Mouse (Mus musculus) forebrain, embryonic 15.5 days (tissue): ENCODE results near the gene Cep152. TPM values are rescaled to one million over a fixed set of nuclear protein-coding genes. Genes with fewer than 3 reads are reported as not detected.

Experiments
- ATAC-seq: fragments of 200-750 bp; cut with Nextera tagmentation; replicated peaks from 2 replicates; pipeline ENCODE4 v1.8.0; 2017; ENCODE audit warnings: mild to moderate bottlenecking, moderate TSS enrichment, moderate library complexity
- H3K27ac ChIP-seq: fragments of 300-500 bp; sonication (generic); replicated peaks from 2 replicates; pipeline ENCODE4 v1.5.1; 2015; ENCODE audit warnings: mild to moderate bottlenecking, inconsistent platforms
- H3K27me3 ChIP-seq: fragments of 300-500 bp; sonication (generic); 2 replicates; pipeline ENCODE4 v1.6.1; 2015; ENCODE audit warnings: inconsistent platforms
- H3K36me3 ChIP-seq: fragments of 300-500 bp; sonication (generic); 2 replicates; pipeline ENCODE4 v1.6.1; 2015; ENCODE audit warnings: mild to moderate bottlenecking, inconsistent platforms
- H3K4me1 ChIP-seq: fragments of 300-500 bp; sonication (generic); 2 replicates; pipeline ENCODE4 v1.6.1; 2015; ENCODE audit warnings: inconsistent platforms
- H3K4me2 ChIP-seq: fragments of 300-500 bp; sonication (generic); replicated peaks from 2 replicates; pipeline ENCODE4 v1.6.1; 2015; ENCODE audit warnings: mild to moderate bottlenecking, inconsistent platforms
- H3K4me3 ChIP-seq: fragments of 300-500 bp; sonication (generic); 2 replicates; pipeline ENCODE4 v1.5.1; 2015; ENCODE audit warnings: mild to moderate bottlenecking, inconsistent platforms
- H3K9ac ChIP-seq: fragments of 300-500 bp; sonication (generic); replicated peaks from 2 replicates; pipeline ENCODE4 v1.6.1; 2015; ENCODE audit warnings: mild to moderate bottlenecking, inconsistent platforms
- H3K9me3 ChIP-seq: fragments of 300-500 bp; sonication (generic); 2 replicates; pipeline ENCODE4 v1.6.1; 2016; ENCODE audit warnings: inconsistent platforms
- WGBS: fragments of 180-500 bp; shearing (Covaris S2); methylation state at CpG from one replicate; pipeline ENCODE4 v1.1.7; 2015; ENCODE audit warnings: mixed read lengths; 5-methylcytosine and 5-hydroxymethylcytosine counted together
- polyA plus RNA-seq: library from polyadenylated mRNA; unstranded; fragments of >200 nt; fragmentation: Nextera tagmentation; extraction: Ambion mirVana; gene quantifications from 2 replicates; pipeline ENCODE4 v1.2.1, GENCODE M21; 2015

Gene Cep152
- polyA plus RNA-seq, 1 experiment from 2014 or later = 4.4 TPM

DNA sequence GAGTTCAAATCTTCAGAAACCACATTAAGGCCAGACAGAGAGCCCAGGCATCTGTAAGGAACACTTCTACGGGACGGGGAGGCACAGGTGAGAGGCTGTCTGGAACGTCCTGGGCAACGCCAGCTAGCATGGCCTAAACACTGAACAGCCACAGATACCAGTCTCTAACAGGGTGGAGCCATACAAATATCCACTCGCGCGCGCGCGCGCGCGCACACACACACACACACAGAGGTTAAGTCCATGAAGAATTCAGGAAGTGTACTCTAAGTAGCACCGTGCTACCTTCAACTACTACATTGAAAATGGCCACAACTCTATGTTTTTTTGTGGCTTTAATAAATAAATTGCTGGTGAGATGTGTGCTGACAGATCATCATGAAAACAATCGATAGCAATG, 1.7 kb downstream of the Cep152 start:
- Histone ChIP-seq H3K27ac (no peak overlapping the region), H3K36me3 (peaks cover 5% of the 10 kb centered on the region; the same call in 1 of the 2 replicates), H3K9ac (no peak overlapping the region), H3K4me2 (0 out of 2 replicates have a peak overlapping the region, but pooled peaks have one; percentile 63), H3K4me3 (no peak overlapping the region), H3K9me3 (no peaks in the 10 kb centered on the region), H3K27me3 (no peaks in the 10 kb centered on the region), H3K4me1 (peaks cover 25% of the 10 kb centered on the region)
- no peak for ATAC-seq
- WGBS = 92% methylated on average over 15 of the region's 15 CpGs

DNA sequence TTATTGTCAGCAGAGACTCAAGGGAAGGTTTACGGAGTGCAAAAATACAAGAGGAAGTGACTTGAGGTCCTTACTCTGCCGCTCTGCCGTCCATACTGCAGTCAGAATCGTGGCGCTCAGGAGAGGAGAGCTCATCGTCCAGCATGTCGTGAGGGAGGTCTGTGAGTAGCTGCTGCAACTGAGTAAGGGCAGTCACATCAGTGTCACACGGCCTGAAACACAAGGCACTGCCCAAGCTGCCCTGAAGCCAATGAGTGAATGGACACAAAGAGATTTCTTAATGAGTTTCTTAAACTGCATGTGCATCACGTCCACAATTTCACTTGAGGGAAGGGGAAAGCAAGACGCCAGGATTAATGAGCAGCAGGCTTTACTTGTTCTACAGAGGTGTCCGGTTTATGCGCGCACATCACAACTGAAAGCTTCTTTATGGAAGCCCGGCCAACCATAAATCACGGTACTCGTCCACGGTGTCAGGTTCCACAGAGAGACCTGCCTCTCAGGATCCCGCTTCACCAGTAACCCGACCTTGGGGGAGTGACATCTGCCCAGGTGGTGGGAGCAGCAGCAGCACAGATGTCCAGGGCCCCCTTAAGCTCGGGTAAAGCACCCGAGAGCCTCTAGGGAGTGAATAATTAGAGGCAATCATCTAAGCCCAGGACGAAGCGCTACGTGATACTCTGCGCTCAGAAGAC, 4.6 kb downstream of the Cep152 start:
- Histone ChIP-seq H3K4me3 (no peak overlapping the region), H3K27me3 (no peaks in the 10 kb centered on the region), H3K4me1 (peaks cover 19% of the 10 kb centered on the region), H3K4me2 (no peak overlapping the region), H3K27ac (no peak overlapping the region), H3K9me3 (no peaks in the 10 kb centered on the region), H3K36me3 (peaks cover 19% of the 10 kb centered on the region; the same call in 1 of the 2 replicates), H3K9ac (no peak overlapping the region)
- ATAC-seq = no peak
- WGBS = 23% methylated on average over 25 of the region's 25 CpGs

DNA sequence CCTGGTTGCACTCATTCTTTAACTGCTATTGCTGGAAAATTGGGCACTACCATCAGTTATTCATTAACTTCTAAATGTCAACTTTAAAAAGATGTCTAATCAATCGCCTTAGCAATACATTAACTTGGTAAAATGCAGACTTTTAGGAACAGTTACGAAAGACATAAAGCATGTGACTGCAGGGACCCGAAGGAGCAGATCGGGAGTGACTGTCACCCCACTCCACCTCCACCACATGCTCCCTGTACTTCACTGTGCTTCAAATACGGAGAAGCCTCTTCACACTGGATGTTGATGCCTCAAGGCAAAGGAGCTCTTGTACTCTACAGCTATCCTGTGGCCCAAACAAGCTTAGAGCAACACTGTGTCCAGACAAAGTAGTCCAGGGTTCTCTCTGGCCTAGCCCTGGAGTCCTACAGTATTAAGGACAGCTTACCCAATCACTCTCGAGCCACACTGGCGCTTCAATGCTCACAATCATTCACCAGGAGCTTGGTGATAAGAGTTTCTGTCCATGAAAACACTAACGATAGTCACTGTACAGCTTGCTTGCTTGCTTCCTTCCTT, 9.0 kb downstream of the Cep152 start:
- WGBS = 88% methylated on average over 8 of the region's 8 CpGs
- H3K4me2 ChIP-seq = no peak overlapping the region
- no peaks in the 10 kb centered on the region for H3K27me3 ChIP-seq
- no peak overlapping the region for H3K9ac ChIP-seq
- ATAC-seq = no peak
- peaks cover 34% of the 10 kb centered on the region for H3K36me3 ChIP-seq
- H3K4me3 ChIP-seq = no peak overlapping the region
- H3K9me3 ChIP-seq = no peaks in the 10 kb centered on the region
- H3K4me1 ChIP-seq = 0 out of 2 replicates have a peak, but pooled peaks cover 2% of the 10 kb centered on the region
- H3K27ac ChIP-seq = no peak overlapping the region

DNA sequence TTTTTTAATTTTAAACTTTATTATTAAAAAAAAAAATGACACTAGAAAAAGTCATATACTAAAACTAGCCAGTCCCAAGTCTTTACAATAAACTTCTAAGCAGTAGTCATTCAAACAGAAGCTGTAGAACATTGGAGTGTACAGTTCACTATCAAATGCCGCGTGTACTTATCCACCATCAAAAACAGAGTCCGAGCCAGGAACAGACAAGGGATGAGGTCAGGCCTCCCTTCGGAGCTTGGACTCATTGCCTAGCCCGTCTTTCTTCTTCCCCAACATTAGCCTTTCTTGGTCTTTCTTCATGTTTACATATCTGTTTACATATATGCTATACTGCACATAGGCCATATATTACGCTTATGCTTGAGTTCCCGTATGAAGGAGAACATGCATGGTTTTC, 9.5 kb downstream of the Cep152 start:
- no peak overlapping the region for H3K9ac ChIP-seq
- H3K4me3 ChIP-seq = no peak overlapping the region
- no peak for ATAC-seq
- WGBS = 95% methylated on average over 7 of the region's 7 CpGs
- H3K27me3 ChIP-seq = no peaks in the 10 kb centered on the region
- no peak overlapping the region for H3K27ac ChIP-seq
- H3K36me3 ChIP-seq = peaks cover 37% of the 10 kb centered on the region
- no peak overlapping the region for H3K4me2 ChIP-seq
- H3K4me1 ChIP-seq = 0 out of 2 replicates have a peak, but pooled peaks cover under 1% of the 10 kb centered on the region
- no peaks in the 10 kb centered on the region for H3K9me3 ChIP-seq

DNA sequence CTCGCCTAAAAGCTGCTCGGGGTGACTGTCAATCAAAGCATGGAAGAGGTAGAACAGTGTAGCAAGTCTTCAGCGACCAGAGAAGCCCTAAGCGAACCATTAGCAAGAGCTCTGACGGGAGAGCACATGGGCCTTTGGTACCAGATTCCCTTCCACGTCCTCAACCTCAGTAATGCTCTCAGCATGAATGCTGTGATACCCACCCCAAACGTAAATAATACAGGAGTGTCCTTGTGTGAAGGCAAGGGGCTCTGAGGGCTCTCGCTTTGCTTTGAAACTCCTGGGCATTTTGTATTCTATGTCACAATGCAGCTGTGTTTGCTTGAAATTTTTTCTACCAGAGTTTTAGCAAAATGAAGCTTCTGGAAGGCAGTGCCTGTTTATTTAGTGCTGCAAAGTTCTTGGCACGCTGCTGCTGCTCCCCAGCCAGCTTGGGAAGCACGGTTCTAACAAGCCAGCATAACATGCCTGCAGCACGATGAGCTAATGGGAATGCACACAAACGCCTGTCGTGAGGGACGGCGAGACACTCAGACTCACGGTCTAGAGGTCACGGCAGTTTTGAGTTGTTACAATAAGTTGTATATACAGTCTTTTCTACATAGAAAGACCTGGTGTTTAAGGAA, 18.6 kb downstream of the Cep152 start:
- Histone ChIP-seq H3K4me2 (no peak overlapping the region), H3K27me3 (no peaks in the 10 kb centered on the region), H3K36me3 (peaks cover 12% of the 10 kb centered on the region), H3K4me1 (no peaks in the 10 kb centered on the region; the same call in 1 of the 2 replicates), H3K9ac (no peak overlapping the region), H3K27ac (no peak overlapping the region), H3K4me3 (no peak overlapping the region), H3K9me3 (no peaks in the 10 kb centered on the region)
- ATAC-seq = no peak
- WGBS = 74% methylated on average over 17 of the region's 17 CpGs

DNA sequence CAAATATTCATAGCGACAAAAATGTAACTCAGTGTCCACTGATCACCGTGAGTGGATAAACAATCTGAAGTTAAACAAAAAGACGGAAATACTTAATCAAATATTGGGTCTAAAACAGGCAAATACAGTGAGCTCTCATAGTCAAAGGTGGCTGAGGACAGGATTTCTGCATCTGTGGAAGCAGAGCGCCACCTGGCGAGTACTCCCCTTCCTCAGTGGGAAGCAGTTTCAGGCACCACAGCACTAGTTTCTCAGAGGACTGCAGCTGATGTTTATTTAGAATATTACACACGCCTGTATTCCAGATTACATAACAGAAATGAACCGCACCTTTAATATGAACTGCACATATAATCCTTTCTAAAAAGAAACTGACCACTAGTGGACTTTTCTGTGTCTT, 20.3 kb downstream of the Cep152 start:
- H3K27me3 ChIP-seq = no peaks in the 10 kb centered on the region
- no peak for ATAC-seq
- WGBS = 77% methylated on average over 7 of the region's 7 CpGs

DNA sequence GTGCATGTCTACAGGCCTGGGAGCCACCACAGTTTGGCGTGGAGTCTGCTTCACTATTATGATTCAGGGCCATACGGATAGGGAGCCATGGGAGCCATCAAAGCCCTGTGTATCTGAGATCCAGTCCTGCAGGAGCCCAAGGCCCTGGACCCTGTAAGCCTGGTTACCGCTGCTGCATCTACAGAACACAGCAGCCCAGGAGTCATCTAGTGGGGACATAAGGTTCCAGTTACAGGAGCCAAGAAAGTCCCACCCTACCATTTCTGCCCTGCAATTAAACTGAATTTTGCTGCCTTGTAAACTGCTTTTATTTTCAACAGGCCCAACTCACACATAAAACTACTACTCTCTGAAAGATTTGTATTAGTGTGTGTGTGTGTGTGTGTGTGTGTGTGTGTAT, 21.9 kb downstream of the Cep152 start:
- Histone ChIP-seq H3K4me3 (no peak overlapping the region), H3K4me2 (no peak overlapping the region), H3K4me1 (no peaks in the 10 kb centered on the region; the same call in 1 of the 2 replicates), H3K9ac (no peak overlapping the region), H3K27me3 (no peaks in the 10 kb centered on the region), H3K9me3 (no peaks in the 10 kb centered on the region), H3K27ac (0 out of 2 replicates have a peak overlapping the region, but pooled peaks have one; percentile 40), H3K36me3 (peaks cover 16% of the 10 kb centered on the region)
- ATAC-seq = no peak
- 95% methylated on average over 3 of the region's 3 CpGs for WGBS

More for the DNA sequence above, 20.3 kb downstream of the Cep152 start:
- peaks cover 14% of the 10 kb centered on the region for H3K36me3 ChIP-seq
- H3K9me3 ChIP-seq = no peaks in the 10 kb centered on the region
- H3K4me2 ChIP-seq = no peak overlapping the region
- H3K27ac ChIP-seq = peak overlapping the region; percentile 44; the same call in 1 of the 2 replicates
- H3K9ac ChIP-seq = no peak overlapping the region
- no peaks in the 10 kb centered on the region; the same call in 1 of the 2 replicates for H3K4me1 ChIP-seq
- H3K4me3 ChIP-seq = no peak overlapping the region

DNA sequence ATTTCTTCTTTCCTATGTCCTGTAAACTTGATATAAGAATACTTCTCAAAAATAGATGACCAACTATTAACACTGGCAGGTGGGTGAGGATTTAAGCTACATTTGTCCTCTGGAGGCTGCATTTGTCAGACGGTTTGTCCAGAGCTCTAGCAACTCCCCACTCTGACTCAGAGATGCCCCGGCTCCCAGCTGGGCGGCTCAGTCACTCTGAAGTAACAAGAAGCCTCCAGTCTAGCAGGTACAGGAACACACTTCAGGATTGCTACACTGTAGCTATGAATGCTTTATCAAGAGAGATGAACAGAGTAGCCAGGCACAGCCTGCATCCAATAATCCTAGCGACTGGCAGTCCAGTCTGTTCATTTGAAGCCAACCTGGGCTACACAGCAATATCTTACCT, 26.0 kb downstream of the Cep152 start:
- H3K27ac ChIP-seq = no peak overlapping the region
- no peaks in the 10 kb centered on the region for H3K4me1 ChIP-seq
- peaks cover 12% of the 10 kb centered on the region for H3K36me3 ChIP-seq
- H3K4me2 ChIP-seq = no peak overlapping the region
- no peaks in the 10 kb centered on the region for H3K27me3 ChIP-seq
- H3K4me3 ChIP-seq = no peak overlapping the region
- no peak for ATAC-seq
- no peak overlapping the region for H3K9ac ChIP-seq
- no peaks in the 10 kb centered on the region for H3K9me3 ChIP-seq
- 88% methylated on average over 4 of the region's 4 CpGs for WGBS

DNA sequence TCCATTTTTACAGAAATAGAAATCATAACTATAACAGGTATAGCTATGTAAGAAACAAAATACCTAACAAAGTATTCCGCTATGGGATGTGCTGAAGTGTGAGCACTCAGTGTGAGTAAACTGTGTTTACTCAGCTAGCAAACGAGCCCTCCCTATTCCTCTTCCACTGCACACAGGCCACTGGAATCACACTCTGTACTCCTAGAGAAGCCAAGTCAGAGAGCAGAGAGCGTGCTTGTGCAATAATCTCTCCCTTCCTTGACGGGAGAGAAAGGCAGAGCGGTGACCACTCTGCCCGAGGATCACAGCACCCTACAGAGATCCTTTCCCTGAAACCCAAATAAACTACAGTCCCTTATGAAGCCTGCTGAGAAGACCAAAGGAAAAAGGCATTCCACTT, 26.7 kb downstream of the Cep152 start:
- H3K36me3 ChIP-seq = peaks cover 18% of the 10 kb centered on the region
- no peak overlapping the region for H3K9ac ChIP-seq
- H3K4me2 ChIP-seq = no peak overlapping the region
- H3K9me3 ChIP-seq = no peaks in the 10 kb centered on the region
- H3K4me3 ChIP-seq = no peak overlapping the region
- ATAC-seq = no peak
- WGBS = 83% methylated on average over 6 of the region's 6 CpGs
- H3K27ac ChIP-seq = no peak overlapping the region
- H3K4me1 ChIP-seq = no peaks in the 10 kb centered on the region
- H3K27me3 ChIP-seq = no peaks in the 10 kb centered on the region

DNA sequence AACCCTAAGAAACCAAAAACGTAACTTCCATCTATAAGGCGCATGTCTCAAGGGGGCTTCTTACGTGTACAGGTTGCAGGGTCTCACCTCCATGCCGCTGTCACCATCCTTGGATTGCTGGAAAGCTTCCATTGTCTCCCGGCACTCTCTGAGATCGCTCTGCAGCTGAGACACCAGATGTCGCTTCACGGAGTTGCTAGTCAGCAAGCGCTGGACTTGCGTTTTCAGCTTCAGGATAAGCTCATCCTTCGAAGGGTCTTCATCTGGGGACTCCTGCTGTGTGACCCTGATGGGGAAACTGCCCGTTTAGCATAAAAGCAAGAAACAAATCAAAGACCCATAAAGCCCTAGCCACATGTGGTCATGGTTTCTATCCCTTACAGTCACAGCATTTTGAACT, 30.1 kb downstream of the Cep152 start:
- Histone ChIP-seq H3K4me2 (no peak overlapping the region), H3K4me3 (no peak overlapping the region), H3K27ac (no peak overlapping the region), H3K27me3 (no peaks in the 10 kb centered on the region), H3K9me3 (no peaks in the 10 kb centered on the region), H3K4me1 (no peaks in the 10 kb centered on the region), H3K9ac (no peak overlapping the region), H3K36me3 (peaks cover 18% of the 10 kb centered on the region)
- ATAC-seq = no peak
- WGBS = 73% methylated on average over 12 of the region's 12 CpGs

DNA sequence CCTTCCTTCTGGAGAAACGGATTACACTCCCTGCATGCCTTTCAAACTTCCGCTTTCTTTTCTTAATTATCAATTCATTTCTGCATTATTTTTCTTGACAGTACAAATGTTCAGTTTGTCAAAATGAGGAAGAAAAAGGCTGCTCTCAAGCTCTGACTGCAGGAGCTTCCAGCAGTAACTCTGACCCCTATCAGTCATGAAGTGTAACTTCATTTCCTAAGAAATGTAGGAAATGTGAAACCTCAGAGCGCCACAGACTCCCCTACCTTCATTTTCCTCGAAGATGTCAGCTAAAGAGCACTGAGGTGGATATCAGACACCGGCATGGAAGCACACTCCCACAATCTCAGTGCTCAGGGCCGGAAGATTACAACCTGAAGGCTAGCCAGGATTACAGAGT, 30.8 kb downstream of the Cep152 start:
- Histone ChIP-seq H3K27ac (no peak overlapping the region), H3K4me3 (no peak overlapping the region), H3K36me3 (peaks cover 22% of the 10 kb centered on the region), H3K9me3 (no peaks in the 10 kb centered on the region), H3K4me1 (no peaks in the 10 kb centered on the region), H3K9ac (no peak overlapping the region), H3K27me3 (no peaks in the 10 kb centered on the region), H3K4me2 (no peak overlapping the region)
- no peak for ATAC-seq
- 89% methylated on average over 6 of the region's 6 CpGs for WGBS

DNA sequence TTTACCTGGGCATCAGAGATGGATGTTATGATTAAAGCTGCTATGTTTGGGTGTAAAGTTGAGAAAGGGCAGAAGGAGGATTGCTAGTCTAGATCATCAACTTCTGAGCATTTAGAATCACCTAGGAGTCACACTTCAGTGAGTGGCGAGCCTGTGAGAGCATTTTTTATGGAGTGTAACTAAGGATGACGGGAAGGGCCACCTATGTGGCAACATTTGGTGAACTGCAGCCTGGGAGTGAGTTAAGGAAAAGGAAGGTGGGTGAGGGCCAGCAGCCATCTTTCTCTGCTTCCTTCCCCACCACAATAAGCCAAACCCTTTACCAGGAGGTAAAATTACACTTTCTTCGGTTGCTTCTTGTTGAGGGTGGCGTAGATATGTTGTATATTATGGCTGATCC, 33.0 kb downstream of the Cep152 start:
- no peak overlapping the region for H3K27ac ChIP-seq
- no peaks in the 10 kb centered on the region for H3K4me1 ChIP-seq
- H3K4me3 ChIP-seq = no peak overlapping the region
- no peak for ATAC-seq
- no peak overlapping the region for H3K4me2 ChIP-seq
- 96% methylated on average over 4 of the region's 4 CpGs for WGBS
- no peaks in the 10 kb centered on the region for H3K9me3 ChIP-seq
- peaks cover 31% of the 10 kb centered on the region for H3K36me3 ChIP-seq
- no peaks in the 10 kb centered on the region for H3K27me3 ChIP-seq
- H3K9ac ChIP-seq = no peak overlapping the region
